Mouse (Mus musculus): ENCODE results near the gene Ern1. TPM values are rescaled to one million over a fixed set of nuclear protein-coding genes. Genes with fewer than 3 reads are reported as not detected.

The Ern1 gene
- polyA plus RNA-seq, 1 experiment from 2014 or later = 6.3 TPM

DNA sequence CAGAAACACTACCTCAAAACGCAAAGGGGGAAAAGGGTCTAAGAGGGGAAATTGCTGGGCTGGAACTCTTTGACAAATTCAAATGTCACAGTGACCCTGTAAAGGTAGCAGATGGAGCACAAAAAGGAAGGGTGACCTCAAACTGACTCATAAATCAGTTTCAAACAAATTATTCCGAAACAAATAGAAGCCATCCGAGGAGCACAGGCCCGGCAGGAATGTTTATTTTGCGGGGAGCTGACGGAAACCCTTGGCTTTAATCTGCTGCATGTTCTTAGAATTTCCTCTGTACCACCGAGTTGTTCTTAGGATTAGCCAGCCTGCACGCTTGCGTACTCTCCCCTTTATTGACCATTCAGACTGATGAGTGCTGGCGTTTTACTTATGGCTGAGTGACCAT, 2.4 kb upstream of the Ern1 start:
- H3K4me1 ChIP-seq = peaks cover 17% of the 10 kb centered on the region
- WGBS = 50% methylated on average over 10 of the region's 10 CpGs
- ATAC-seq (ENCODE audit: insufficient number of reproducible peaks, low FRiP score, low TSS enrichment, low read depth) = no peak

DNA sequence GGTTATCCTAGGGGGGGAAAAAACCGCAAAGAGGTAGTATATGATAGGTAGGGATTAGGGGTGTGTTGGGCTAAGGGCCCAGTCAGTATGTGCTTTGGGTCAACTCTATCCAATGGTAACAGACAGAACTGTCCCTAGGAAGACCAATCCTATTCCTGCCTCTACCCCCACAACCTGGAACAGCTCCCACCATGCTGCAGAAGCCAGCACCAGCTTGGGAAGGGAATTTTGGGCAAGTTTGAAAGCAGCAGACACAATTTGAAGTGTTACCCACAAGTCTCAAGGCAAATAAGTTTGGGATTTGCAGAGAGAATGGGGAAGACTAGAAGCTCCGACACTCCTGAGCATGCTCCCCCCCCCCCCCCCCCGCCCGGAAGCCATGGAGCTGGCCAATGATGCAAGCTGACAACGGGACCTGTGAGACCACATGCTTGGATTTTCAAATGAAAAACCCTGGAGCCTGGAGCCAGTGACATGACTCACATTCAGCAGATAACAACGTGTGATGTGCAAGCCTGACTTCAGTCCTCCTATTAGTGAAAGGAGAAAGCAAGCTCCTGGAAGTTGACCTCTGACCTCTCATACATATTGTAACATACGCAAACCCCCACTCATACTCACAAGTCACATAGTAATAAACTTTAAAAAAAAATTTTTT, 1.5 kb upstream of the Ern1 start:
- no peaks in the 10 kb centered on the region for H3K27me3 ChIP-seq
- H3K4me1 ChIP-seq = peaks cover 17% of the 10 kb centered on the region
- no peak overlapping the region for H3K27ac ChIP-seq (replicated peaks)
- H3K36me3 ChIP-seq = no peaks in the 10 kb centered on the region
- no peaks in the 10 kb centered on the region for H3K9me3 ChIP-seq (replicated peaks)
- WGBS = 47% methylated on average over 6 of the region's 7 CpGs
- no peak overlapping the region for H3K9ac ChIP-seq
- H3K4me3 ChIP-seq (replicated peaks) = no peak overlapping the region
- no peak overlapping the region for H3K4me2 ChIP-seq (replicated peaks)
- no peak for ATAC-seq (ENCODE audit: insufficient number of reproducible peaks, low FRiP score, low TSS enrichment, low read depth)

More for the DNA sequence above, 2.4 kb upstream of the Ern1 start:
- Histone ChIP-seq H3K4me2 (replicated peaks) (no peak overlapping the region), H3K27ac (replicated peaks) (no peak overlapping the region), H3K9ac (no peak overlapping the region), H3K4me3 (replicated peaks) (no peak overlapping the region), H3K36me3 (no peaks in the 10 kb centered on the region), H3K9me3 (replicated peaks) (no peaks in the 10 kb centered on the region), H3K27me3 (no peaks in the 10 kb centered on the region)

DNA sequence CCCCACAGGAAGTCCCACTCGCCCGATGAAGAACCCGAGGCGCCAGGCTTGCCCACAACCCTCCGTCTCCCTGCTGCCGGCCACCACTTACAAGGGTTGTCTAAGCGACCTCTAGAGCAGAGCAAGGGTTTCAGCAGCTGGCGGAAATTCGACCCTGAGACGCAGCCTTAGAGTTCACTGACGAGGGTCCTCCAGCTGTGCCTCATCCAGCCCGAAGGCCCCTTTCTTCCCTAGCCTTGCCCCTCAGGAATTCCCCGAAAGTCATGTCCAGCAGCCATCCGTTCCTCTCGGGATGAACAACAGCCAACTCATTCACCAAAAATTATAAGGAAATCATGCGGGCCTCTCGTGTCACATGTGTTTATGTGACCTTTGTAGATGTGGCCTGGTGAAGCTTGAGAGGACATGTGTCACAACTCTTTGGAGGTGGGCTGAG, 492 bp upstream of the Ern1 start:
- Histone ChIP-seq H3K4me1 (peaks cover 17% of the 10 kb centered on the region), H3K36me3 (no peaks in the 10 kb centered on the region), H3K4me2 (replicated peaks) (peak overlapping the region; percentile 76), H3K27me3 (no peaks in the 10 kb centered on the region), H3K27ac (replicated peaks) (peak overlapping the region; percentile 66), H3K9me3 (replicated peaks) (no peaks in the 10 kb centered on the region), H3K4me3 (replicated peaks) (peak overlapping the region; percentile 94), H3K9ac (no peak overlapping the region)
- 9% methylated on average over 17 of the region's 17 CpGs for WGBS
- ATAC-seq (ENCODE audit: insufficient number of reproducible peaks, low FRiP score, low TSS enrichment, low read depth) = peak; percentile 30

DNA sequence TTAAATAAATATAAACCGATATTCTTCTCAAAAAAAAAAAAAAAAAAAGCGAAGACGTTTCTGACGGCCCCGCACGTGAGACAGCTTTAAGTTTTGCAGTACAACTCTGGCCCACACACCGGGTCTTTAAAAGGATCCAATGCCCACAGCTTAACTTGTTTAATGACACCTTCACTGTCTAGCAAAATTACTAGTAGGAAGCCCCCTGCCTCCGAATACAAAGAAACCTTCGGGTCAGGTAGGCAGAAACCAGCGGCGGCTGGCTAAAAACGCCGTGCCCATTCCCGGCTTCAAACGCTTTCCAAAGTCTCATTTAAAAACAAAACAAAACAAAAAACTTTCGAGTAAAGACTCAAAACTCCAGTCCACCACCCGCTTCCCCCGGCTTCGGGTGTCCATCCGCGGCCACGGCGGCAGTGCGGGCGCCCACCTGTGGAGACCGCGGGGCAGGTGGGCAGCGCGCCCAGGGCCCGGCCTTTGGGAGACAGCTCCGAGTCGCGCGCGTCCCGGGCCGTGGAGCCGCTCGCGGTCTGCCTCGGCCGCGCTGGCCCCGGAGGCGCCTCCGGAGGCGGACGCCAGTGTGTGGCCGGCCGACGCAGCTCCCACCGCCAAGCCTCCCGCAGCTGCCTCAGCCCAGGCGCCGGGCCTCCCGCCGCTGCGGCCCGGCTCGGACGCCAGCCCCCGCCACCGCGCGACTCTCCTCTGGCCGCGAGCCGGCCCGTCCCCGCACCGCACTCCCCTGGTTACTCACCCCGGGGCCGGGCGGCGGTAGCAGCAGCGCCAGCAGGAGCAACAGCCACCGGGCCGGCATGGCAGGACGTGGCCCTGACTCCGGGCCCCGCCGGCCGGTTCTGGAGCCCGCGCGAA, 553 bp downstream of the Ern1 start:
- H3K27me3 ChIP-seq = no peaks in the 10 kb centered on the region
- WGBS = under 1% methylated on average over 73 of the region's 86 CpGs
- ATAC-seq (ENCODE audit: insufficient number of reproducible peaks, low FRiP score, low TSS enrichment, low read depth) = peak; percentile 84
- peak overlapping the region; percentile 76 for H3K4me2 ChIP-seq (replicated peaks)
- peak overlapping the region; percentile 77 for H3K27ac ChIP-seq (replicated peaks)
- peaks cover 17% of the 10 kb centered on the region for H3K4me1 ChIP-seq
- H3K4me3 ChIP-seq (replicated peaks) = peak overlapping the region; percentile 94
- H3K36me3 ChIP-seq = no peaks in the 10 kb centered on the region
- H3K9me3 ChIP-seq (replicated peaks) = no peaks in the 10 kb centered on the region
- H3K9ac ChIP-seq = peak overlapping the region; percentile 77

DNA sequence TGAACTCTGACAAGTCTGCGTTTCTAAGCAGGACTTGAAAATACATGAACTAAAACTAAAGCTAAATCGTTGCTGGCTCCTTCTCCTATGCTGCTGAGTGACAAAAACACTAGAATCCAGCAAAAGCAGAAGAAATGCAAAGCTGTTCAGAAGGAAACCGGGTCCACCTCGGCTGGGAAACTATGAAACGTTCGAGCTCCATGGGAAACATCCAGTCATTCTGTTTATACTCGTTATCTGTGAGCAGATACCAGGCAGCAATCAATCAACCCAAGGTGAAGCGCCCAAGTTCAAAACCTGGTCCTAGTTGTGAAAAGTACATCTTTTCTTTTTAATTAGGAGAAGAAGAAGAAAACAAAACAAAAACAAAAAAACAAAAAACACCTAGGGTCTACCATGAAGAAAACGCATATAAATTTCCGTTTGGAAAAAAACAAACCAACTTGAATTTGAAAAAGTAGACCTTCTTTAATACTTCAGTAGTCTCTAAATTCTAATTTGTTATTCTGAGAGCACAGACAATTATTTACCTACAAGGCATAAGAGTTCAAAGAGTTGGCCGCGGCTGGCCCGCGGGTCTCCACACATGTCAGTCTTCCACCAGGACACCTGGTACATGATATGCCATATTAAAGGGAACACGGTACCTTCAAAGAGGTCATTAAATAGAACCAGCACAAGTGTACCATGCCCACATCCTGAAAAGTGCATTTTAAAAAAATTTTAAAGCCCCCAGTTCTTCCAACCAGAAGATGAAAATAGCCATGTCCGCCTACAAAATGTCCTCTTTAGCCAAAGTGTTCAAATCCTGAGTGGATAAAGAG, 1.4 kb downstream of the Ern1 start:
- Histone ChIP-seq H3K27me3 (no peaks in the 10 kb centered on the region), H3K9me3 (replicated peaks) (no peaks in the 10 kb centered on the region), H3K4me2 (replicated peaks) (peak overlapping the region; percentile 76), H3K4me1 (peaks cover 17% of the 10 kb centered on the region), H3K27ac (replicated peaks) (no peak overlapping the region), H3K9ac (no peak overlapping the region), H3K4me3 (replicated peaks) (peak overlapping the region; percentile 94), H3K36me3 (no peaks in the 10 kb centered on the region)
- WGBS = 36% methylated on average over 16 of the region's 16 CpGs
- ATAC-seq (ENCODE audit: insufficient number of reproducible peaks, low FRiP score, low TSS enrichment, low read depth) = no peak

DNA sequence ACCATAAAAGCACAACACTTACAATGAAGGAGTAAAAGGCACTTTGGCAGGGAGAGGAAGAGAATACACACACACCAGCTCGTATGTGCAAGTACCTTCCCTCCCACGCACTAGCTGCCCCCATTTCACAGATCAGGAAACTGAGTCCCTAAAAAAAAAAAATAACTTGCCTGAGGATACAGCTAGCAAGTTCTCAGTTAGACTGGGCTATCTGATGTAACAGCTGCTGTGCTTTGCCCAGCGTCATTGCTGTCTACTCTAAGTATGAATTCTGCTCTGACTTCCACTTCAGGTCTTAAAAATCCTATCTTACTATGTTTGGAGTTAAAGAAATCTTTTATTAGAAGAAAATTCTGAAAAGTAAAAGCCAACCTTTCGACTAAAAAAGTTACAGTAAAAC, 2.0 kb downstream of the Ern1 start:
- 83% methylated on average over 4 of the region's 4 CpGs for WGBS
- Histone ChIP-seq H3K27me3 (no peaks in the 10 kb centered on the region), H3K4me3 (replicated peaks) (no peak overlapping the region), H3K9me3 (replicated peaks) (no peaks in the 10 kb centered on the region), H3K4me2 (replicated peaks) (no peak overlapping the region), H3K4me1 (peaks cover 17% of the 10 kb centered on the region), H3K36me3 (no peaks in the 10 kb centered on the region), H3K9ac (no peak overlapping the region), H3K27ac (replicated peaks) (no peak overlapping the region)
- no peak for ATAC-seq (ENCODE audit: insufficient number of reproducible peaks, low FRiP score, low TSS enrichment, low read depth)

DNA sequence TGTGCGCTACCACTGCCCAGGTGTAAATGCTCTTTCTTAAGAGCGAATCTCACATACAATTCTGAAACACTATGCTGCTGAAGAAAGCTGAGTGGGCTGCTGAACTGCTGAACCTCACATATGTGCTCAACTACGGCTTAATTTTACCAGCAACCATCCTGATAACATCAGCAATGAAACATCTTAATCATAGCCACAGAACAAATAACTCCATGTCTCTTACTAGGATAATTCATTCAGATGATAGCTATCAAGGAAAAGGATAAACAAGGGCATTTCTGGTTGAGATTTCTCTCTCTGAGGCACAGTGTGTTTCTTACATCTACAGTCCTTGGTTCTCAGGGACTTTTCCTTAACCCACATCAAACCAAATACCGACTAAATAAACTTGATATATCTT, 2.8 kb downstream of the Ern1 start:
- Histone ChIP-seq H3K9me3 (replicated peaks) (no peaks in the 10 kb centered on the region), H3K9ac (no peak overlapping the region), H3K4me3 (replicated peaks) (no peak overlapping the region), H3K4me1 (peaks cover 17% of the 10 kb centered on the region), H3K27me3 (no peaks in the 10 kb centered on the region), H3K27ac (replicated peaks) (no peak overlapping the region), H3K36me3 (no peaks in the 10 kb centered on the region), H3K4me2 (replicated peaks) (no peak overlapping the region)
- ATAC-seq (ENCODE audit: insufficient number of reproducible peaks, low FRiP score, low TSS enrichment, low read depth) = no peak
- WGBS = 81% methylated on average over 4 of the region's 4 CpGs

DNA sequence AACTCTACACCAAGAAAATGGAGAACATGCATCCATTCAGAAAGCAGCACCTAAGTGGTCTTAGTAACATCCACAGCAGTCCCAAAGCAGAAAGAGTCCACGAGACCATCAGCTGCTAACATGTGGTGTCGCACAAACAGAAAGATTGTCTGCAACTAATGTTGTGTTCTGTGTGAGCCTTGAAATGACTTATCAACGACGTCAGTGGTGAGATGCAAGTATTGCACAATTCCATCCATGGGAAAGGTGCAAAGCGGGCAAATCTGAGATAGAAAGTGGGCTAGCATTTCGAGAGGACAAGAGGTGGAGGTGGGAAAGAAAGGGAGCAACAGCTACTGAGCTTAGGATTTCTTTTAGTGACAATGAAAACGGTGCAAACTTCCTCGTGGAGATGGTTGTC, 4.8 kb downstream of the Ern1 start:
- no peaks in the 10 kb centered on the region for H3K27me3 ChIP-seq
- no peaks in the 10 kb centered on the region for H3K9me3 ChIP-seq (replicated peaks)
- no peak overlapping the region for H3K9ac ChIP-seq
- no peak overlapping the region for H3K27ac ChIP-seq (replicated peaks)
- ATAC-seq (ENCODE audit: insufficient number of reproducible peaks, low FRiP score, low TSS enrichment, low read depth) = no peak
- H3K36me3 ChIP-seq = no peaks in the 10 kb centered on the region
- 90% methylated on average over 8 of the region's 8 CpGs for WGBS
- peaks cover 12% of the 10 kb centered on the region for H3K4me1 ChIP-seq
- H3K4me3 ChIP-seq (replicated peaks) = no peak overlapping the region
- no peak overlapping the region for H3K4me2 ChIP-seq (replicated peaks)

DNA sequence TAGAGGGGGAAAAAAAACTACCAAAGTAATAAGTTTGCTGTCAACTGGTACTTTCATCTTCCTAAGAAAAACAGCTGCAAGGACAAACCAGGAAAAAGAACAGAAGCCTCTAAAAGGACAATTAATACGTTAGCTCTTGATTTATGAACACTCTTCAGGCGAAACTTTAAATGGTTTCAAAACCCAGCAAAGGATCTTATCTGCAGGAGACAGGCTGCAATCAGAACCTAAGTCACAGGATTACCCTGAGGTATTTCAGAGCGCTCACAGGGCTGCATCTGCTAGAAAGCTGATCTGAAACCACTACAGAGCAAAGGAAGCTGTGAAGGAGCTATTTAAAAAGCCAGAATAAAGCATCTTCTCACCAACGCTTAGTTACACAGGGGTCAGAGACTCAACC, 6.0 kb downstream of the Ern1 start:
- Histone ChIP-seq H3K4me1 (peaks cover 12% of the 10 kb centered on the region), H3K4me3 (replicated peaks) (no peak overlapping the region), H3K27me3 (no peaks in the 10 kb centered on the region), H3K4me2 (replicated peaks) (no peak overlapping the region), H3K27ac (replicated peaks) (no peak overlapping the region), H3K36me3 (no peaks in the 10 kb centered on the region), H3K9me3 (replicated peaks) (no peaks in the 10 kb centered on the region), H3K9ac (no peak overlapping the region)
- WGBS = 57% methylated on average over 4 of the region's 4 CpGs
- ATAC-seq (ENCODE audit: insufficient number of reproducible peaks, low FRiP score, low TSS enrichment, low read depth) = no peak

DNA sequence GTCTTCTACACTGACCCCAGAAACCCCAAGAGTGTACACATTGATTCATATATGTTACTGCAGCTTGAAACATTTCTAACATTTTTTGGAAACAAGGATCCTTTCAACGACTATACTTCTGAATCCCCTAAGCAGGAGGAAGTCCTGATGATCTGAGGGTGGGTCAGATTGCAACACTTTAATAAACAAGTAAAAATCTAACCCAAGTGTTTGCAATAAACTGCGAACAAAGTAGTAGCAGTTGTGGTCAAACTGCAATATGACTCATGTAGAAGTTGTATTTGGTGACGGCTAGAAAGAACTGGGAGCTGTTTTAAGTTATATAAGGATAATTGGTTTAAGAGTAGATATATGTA, 7.1 kb downstream of the Ern1 start:
- Histone ChIP-seq H3K27me3 (no peaks in the 10 kb centered on the region), H3K4me1 (peaks cover 2% of the 10 kb centered on the region; the same call in 1 of the 2 replicates), H3K9me3 (replicated peaks) (no peaks in the 10 kb centered on the region), H3K36me3 (no peaks in the 10 kb centered on the region), H3K9ac (no peak overlapping the region), H3K27ac (replicated peaks) (no peak overlapping the region), H3K4me3 (replicated peaks) (no peak overlapping the region), H3K4me2 (replicated peaks) (no peak overlapping the region)
- no peak for ATAC-seq (ENCODE audit: insufficient number of reproducible peaks, low FRiP score, low TSS enrichment, low read depth)
- 40% methylated on average over 3 of the region's 3 CpGs for WGBS

Data from embryonic facial prominence, embryonic 15.5 days (tissue).